Mouse (Mus musculus) gonadal fat pad, adult 2 months (tissue): ENCODE results near the gene Mpl. TPM values are rescaled to one million over a fixed set of nuclear protein-coding genes. Genes with fewer than 3 reads are reported as not detected.

ENCODE experiments used
- DNase-seq: peaks from one replicate; pipeline ENCODE4 v3.0.0-alpha.2; 2012; ENCODE audit warnings: low read depth
- polyA plus RNA-seq: library from polyadenylated mRNA; depleted of rRNA; stranded (reverse); fragments of >200 nt; gene quantifications from 2 replicates; pipeline ENCODE4 v1.2.3, GENCODE M21; 2012; rRNA removed

The Mpl gene
- 0.06 and 0.07 TPM in 2 replicates for polyA plus RNA-seq

GRCm38 (mm10) chr4:118457345-118457975 lies at the start of gene Mpl:
Mpl (minus strand) TSS chr4:118457513.
- DNase-seq: no peak

DNA sequence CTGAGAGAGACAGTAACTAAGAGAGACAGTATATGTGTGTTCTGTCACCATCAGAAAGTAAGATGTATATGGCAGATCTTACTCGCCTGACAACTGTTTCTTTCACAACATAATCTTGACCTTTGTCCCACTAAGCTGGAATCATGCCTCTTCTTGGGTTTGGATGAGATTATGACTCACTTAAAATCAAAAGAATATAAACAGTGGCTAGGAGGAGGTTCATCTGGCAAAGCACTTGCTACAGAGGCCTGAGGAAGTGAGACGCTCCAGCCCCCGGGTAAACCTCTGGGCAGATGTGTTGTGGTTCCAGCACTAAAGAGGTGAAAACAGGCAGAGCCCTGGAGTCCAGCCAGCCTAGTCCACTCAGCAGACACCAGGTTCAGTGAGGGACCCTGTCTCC lies 48.2 kb upstream of the Mpl start:
- peak; percentile 62 for DNase-seq

GRCm38 (mm10) chr4:118500792-118501191 lies 43.5 kb upstream of the Mpl start:
- no peak for DNase-seq

DNA sequence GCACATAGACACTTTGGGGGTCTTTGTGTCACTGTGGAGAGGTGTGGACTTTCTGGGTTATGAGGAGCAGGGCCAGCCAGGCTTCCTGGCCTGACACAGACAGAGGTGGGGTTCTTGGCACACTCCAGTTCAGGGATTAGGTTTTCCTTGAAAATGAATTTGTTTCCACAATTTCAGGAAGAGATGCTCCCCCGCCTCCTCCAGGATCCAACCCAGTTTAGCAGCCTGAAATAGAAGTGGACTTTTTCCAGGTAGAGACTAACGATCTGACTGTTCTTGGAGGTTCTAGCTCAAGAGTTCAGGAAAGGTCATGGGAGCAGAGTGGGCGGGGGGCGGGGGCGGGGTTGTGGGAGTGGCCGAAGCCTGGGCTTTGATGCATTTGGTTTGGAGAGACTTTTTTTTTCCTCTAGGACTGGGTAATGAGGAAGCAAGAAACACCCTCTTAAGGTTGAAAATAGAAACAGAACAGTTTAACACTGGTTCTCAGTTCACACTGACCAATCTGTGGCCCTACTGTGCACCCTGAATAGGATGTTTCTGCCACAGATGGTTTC lies 42.9 kb upstream of the Mpl start:
- DNase-seq: no peak

GRCm38 (mm10) chr4:118490461-118490860 lies 33.1 kb upstream of the Mpl start:
- no peak for DNase-seq

DNA sequence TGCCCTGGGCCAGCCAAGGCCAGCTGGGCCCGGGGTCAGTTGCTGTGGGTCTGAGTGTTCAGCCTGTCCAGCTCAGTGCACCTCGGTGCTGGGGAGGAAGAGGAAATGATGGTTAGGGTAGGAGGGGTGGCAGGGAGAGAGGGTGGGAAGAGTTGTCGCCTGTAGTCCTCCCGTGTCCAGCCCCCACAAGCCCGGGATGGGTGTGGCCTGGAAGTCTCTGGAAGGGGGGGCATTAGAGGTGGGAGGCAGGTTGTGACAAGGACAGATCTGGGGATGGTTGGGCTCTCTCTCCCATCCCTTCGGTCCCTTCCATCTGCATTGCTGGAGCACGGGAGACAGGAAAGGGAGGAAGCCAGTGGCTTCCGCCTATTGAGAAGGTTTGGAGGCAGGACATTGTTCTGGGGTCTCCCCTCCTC lies 32.4 kb upstream of the Mpl start, which contains the start of gene Tie1:
TSS of gene Tie1 (minus strand) at position 345 of the 416 bp plus-strand sequence.
- no peak for DNase-seq

DNA sequence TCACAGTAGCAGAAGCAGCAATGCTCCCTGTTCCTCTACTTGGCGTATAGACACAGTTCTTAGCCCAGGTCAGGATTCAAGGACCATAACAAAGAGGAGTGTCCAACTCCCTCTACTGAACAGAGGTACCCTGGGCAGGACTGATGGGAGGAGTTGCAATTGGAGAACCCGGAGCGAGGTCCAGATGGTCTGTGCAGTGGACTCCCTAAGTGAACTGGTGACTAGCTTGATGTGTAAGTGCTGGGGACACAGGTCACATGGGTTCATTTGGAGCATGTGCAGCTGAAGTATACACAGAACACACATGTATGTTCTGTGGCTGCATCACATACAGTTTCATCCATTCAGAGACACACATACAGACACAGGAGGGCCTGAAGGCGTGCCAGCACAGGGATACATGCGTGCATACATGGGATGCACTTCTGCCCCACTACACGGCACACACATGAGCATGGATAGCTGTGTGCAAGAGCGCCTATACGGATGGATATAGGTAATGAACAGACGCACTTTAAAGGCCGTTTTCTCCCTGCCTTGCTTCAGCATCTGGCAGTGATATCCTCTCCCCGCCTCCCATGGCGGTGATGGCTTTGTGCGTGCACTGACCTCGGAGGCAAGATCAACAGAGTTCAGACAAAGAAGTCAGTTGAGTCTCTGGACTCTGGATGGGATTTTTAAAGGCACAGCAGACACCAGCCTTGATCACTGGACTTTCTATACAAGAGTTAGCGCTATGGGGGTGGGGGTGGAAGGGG lies 19.6 kb upstream of the Mpl start:
- no peak for DNase-seq

DNA sequence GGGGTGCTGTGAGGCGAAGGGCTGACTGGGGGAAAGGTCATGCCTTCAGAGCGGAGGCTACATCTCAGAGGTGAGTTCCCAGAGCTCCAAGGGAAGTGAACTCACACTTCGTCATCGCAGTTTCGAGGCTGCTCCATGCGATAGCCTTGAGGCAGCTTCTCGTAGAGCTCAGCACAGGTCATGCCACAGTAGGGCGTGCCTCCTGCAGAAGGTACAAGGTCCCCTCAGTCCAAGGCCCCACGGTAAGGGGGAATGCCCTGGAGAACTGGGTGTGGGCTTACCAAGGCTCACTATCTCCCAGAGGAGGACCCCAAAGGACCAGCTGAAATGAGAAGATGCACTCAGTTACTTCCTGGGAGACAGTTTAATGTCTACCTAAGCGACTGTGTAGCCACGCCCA lies 15.4 kb upstream of the Mpl start:
- DNase-seq: no peak

GRCm38 (mm10) chr4:118471281-118471680 lies 14.0 kb upstream of the Mpl start:
- no peak for DNase-seq

DNA sequence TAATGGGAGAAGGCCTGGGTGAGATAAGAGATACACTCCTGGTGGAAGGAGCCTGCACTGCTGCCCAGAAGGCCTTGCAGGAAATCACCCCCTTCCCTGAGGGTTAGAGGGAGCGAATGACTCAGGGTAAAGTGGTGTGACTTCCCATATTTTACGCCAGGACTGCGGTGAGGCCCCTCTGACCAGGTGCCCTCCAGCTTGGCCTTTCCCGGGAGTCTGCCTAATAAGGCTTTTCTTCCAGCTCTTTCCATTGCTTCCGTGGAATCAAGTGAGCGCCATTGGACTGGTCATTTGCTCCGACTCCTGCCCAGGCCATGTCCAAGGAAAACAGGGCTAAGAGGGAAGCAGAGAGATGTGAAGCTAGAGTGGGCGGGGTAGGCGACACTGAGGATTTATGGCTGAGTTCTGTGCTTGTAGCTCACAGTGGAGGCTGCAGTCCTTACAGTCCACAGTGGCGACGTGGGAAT lies 8.4 kb upstream of the Mpl start:
- DNase-seq: no peak

- DNase-seq: no peak
Observed at GRCm38 (mm10) chr4:118464956-118465355, 7.6 kb upstream of the Mpl start.

DNA sequence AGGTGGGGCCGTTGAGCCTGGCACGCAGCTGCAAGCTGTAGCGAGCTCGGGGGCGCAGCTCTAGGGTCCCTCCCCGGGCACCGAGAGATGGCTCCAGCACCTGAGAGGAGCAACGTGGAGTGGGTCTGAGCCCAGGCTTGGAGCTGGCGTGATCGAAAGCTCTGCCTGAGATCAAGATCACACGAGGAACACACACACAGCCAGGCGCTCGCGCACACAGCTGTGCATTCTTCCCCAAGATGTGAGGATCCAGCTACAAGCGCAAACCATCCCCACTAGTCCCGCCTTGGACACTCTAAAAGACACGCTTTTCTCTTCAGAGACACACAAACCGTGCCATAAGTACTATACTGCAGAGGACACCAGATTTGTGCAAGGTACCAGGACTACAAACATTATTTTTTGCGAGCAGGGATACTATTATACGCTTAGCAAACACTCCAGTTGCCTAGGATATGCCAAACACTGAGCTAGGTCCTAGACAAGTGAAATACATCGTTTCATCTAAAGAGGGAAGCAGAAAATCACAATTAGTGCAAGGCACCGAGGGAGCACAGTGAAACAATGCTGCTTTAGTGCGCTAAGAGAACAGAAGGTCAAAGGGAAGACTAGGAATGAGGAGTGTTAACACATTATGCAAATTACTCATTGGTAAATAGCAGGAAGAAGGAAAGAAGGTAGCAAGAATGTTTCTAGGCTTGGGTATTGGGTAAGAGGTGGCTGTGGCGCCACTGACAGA lies 10.7 kb downstream of the Mpl start:
- DNase-seq: no peak

- no peak for DNase-seq
Observed at GRCm38 (mm10) chr4:118445781-118446414, 11.4 kb downstream of the Mpl start.

DNA sequence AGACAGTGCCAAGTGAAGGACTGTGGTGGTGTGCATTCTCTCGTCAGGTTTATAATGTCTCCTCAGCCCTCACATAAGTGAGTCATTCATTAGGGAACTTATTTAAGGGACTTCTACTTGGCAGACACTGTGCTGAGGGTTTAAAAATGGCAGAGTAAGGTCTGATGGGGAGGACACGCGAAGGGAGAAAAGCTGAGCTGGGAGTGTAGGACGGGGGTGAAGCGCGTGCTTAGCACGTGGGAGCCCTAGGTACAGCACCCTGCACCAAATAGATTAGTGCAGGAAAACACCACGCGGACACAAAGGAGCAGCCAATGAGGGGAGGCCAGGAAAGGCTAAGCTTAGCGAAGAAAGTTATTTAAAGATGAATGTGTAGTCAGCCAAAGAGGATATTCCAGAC lies 12.2 kb downstream of the Mpl start:
- DNase-seq: no peak

DNA sequence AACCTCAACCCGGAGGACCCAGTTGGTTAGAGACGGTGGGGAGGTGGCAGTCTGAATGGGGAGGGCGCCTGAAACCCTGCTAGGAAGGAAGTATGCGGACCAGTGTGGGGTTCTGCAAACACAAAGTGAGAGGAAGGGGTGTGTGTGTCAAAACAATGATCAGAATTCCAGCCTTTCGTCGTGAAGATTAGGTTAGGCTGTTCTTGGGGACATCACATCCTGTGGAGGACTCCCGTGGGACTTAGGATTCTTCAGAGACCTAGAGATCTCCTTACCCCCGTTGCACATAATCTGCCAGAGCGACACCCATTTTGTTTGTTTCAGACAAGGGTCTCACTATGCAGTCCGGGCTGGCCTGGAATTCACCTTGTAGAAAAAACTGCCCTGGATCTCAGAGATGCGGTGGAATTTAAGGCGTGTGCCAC lies 19.5 kb downstream of the Mpl start:
- no peak for DNase-seq

DNA sequence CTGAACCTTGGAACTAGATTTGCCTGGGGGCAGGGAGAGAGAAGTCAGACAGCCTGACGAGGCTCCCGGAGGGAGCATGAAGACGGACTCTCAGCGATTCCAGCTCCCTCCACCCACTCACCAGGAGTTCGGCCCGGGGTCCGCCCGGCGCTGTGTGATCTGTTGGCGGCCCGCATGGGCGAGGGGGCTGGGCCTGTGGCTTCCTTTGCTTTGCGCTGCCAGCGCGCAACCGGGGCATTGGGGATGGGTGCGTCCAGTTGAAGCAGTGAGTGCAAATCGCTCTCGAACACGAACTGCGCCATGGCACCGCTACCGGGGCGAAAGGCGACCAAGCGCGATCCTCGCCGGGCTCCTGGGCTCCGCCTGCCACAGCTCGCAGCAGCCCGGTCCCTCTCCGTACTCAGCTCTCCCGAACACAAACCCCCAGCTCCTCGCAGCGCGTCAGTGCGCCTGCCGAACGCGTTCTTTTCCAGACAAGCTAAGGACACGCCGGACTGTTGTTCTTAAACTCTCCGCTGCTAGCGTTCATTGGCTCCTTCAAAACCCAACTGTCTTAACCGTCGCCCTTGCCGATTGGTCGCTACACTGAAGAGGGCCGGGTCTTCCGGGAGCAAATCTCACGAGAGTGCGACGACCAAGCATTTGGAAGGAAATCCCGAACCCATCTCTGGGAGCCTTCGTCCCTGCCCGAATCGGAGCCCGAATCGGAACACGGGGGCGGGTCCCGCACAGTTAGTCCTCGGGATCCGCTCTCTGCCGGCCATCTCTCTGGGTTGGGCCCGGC lies 20.3 kb downstream of the Mpl start, which contains the start of gene Cdc20:
TSS of gene Cdc20 (minus strand) at position 533 of the 784 bp plus-strand sequence.
- DNase-seq: no peak

DNA sequence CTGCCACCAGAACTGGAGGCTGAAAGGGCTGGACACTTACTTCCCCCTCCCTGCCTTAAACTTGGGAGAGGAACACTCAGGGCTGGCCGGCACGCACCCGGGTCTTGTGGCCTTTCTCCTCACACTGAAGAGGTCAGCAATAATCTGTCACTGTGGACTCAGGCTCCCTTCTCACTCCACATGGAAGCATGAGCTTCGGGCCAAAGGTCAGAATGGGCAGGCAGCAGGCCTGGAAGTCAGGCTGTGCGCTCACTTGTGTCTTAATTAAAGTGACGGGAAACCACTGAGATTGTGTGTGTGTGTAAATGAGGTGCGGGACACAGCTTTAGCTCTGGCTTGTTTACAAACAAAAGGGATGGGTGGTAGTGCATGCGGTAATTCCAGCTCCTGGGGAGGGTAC lies 25.0 kb downstream of the Mpl start:
- no peak for DNase-seq

GRCm38 (mm10) chr4:118429215-118429895 lies 28.0 kb downstream of the Mpl start:
- DNase-seq: no peak

- DNase-seq: no peak
Observed at GRCm38 (mm10) chr4:118428531-118429214, 28.6 kb downstream of the Mpl start.
